In genomic region chr10:122448717-122449611, GRCm38 (mm10) we compare ENCODE assay signal across 7 mouse cellular contexts. TPM values are rescaled to one million over a fixed set of nuclear protein-coding genes. Genes with fewer than 3 reads are reported as not detected.
A peak's percentile ranks its signal among the peaks of the same experiment; 100 is the strongest.
DNase-seq lines count a peak whose midpoint lies in the region; ATAC-seq lines count a peak whose summit lies in the region.

No protein-coding gene starts in this region.

- DNase-seq in thymus, postnatal 14 days = peak; percentile 7
- DNase-seq in thymus, postnatal 10 days (ENCODE audit: low spot score in 2 of 2) = no peak
- peak; percentile 63 for DNase-seq in embryo, embryonic 10.5 days (ENCODE audit: low spot score)
- DNase-seq in kidney, postnatal 10 days = peak; percentile 54
- DNase-seq in lung, postnatal 14 days = peak; percentile 3
- peak; percentile 25 for DNase-seq in right cerebral cortex, postnatal 14 days

- peaks cover 7% of the 10 kb centered on the region; the same call in 1 of the 2 replicates for H3K4me1 ChIP-seq in heart, embryonic 11.5 days (ENCODE audit: control insufficient read depth, insufficient read depth, low read length)

- H3K36me3 ChIP-seq in heart, embryonic 11.5 days (ENCODE audit: control insufficient read depth, insufficient read depth, low read length) = no peaks in the 10 kb centered on the region

- H3K9ac ChIP-seq in heart, embryonic 11.5 days (ENCODE audit: low read depth, low read length) = peak overlapping the region; percentile 43; the same call in 1 of the 2 replicates

- H3K9me3 ChIP-seq in heart, embryonic 11.5 days (replicated peaks; ENCODE audit: control insufficient read depth, low read length) = no peaks in the 10 kb centered on the region

- ATAC-seq in heart, embryonic 11.5 days (replicated peaks; ENCODE audit: insufficient number of reproducible peaks, low FRiP score, low TSS enrichment) = peak; percentile 42; the same call in 1 of the 2 replicates

- peaks cover 30% of the 10 kb centered on the region for H3K27me3 ChIP-seq in heart, embryonic 11.5 days (ENCODE audit: control insufficient read depth, insufficient read depth, low read length)

- no peak overlapping the region for H3K27ac ChIP-seq in heart, embryonic 11.5 days (ENCODE audit: low read depth, low read length)

- peak overlapping the region; percentile 80 for H3K4me2 ChIP-seq in heart, embryonic 11.5 days

- WGBS in heart, embryonic 11.5 days (ENCODE audit: insufficient replicate concordance) = 3% methylated on average over 68 of the region's 70 CpGs

- H3K4me3 ChIP-seq in heart, embryonic 11.5 days (ENCODE audit: low read depth, low read length) = peak overlapping the region; percentile 46

RNA-seq across cellular contexts. Expression of gene Avpr1a, which starts 0.7 kb away (rescaled TPM):
- polyA plus RNA-seq in heart, embryonic 11.5 days (2014; fragmentation: Nextera tagmentation; extraction: Ambion mirVana) = 0.17 TPM in 1 of 2 replicates, not detected in the other

Comparison
In these comparisons a context has a peak if more than half of its experiments do, and no peak if none do; other contexts are left out.
1. DNase-seq: peak in thymus, postnatal 14 days (single experiment), embryo, embryonic 10.5 days (single experiment), kidney, postnatal 10 days (single experiment), lung, postnatal 14 days (single experiment) and right cerebral cortex, postnatal 14 days (single experiment); none in thymus, postnatal 10 days (0 of 2).